Mouse (Mus musculus) mouse embryonic stem cell (cell line): ENCODE data around the gene Ercc4.

Experiments
- in situ Hi-C, 2 experiments: fragments of 300-500 bp; cut with MboI; formaldehyde crosslinking; loops; 1 replicate in 1 of 2; 3 replicates in 1 of 2; pipeline ENCODE4 v1.14.3; 2019 to 2020; ENCODE audit warnings: low sequenced_read_pairs in 2 of 2, low pct_unique_long_range_greater_than_20kb in 1 of 2, mixed read lengths in 1 of 2; ENCODE audit not compliant: unreplicated experiment in 1 of 2

Gene Ercc4

DNA sequence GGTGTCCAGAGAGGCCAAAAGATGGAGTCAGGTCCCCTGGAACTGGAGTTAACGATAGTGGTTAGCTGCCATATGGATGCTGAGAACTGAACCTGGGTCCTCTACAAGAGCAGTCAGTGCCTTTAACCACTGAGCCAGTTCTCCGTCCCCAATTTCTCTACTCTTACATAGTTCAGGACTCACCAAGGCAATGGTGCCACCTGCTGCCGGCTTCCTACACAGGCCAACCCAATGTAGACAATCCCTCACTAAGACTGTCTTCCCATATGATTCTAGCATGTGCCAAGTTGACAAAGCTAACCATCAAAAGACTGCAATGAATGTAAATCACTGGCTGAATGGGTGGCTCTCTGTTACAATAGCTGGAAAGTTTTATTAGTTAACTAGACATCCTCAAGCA lies 74.9 kb downstream of the Ercc4 start:
- in situ Hi-C loops: no loop called here

DNA sequence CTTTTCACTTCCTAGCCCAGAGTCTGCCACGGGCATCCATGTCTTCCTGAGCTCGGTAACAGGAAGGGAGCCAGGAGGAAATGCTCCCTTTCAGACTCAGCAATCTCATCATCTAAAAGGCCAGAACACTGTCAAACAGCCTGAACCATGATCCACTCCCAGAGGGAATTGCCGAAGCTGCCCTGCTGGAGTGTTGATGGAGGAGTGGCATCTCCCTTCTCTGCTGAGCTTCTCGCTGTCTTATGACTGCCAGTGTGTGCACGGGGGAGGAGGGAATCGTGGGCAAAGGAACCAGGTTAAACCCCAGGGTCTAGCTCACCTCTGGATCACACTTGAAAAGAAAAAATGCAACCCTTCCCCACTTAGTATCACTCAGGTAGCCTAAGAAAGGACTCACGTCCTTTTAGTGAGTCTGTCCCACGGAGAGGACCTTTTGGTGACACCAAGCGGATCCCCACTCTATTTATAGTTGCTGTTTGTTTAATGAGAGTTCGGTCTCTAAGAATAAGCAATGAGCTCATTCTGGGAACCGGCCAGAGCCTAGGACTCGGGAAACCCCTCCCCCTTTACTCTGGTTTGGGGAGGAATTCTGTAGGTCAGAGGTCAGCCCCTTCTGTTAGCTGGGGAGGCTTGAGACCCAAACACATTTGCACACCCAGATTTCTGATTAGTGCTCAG lies 80.1 kb downstream of the Ercc4 start:
- in situ Hi-C loops: no loop called here

DNA sequence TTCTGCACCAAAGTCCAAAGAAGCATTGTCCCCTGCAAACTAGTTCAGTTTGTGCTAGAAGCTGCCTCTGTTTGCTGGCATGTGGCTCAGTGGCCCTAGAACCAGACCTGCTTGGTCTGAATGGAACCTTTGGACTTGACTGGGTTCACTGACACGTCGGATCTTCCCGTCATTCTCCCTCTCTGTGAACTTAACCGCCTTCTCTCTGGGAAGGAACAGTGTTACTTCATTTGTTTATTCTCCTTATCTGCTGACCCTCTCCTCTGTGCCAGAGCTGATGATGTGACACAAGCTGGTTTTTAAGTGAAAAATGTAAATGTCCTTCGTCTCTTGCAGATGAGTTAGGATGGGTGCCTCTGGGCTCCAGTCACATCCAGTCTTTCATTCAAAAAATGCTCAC lies 81.0 kb downstream of the Ercc4 start:
- in situ Hi-C loops: no loop called here

DNA sequence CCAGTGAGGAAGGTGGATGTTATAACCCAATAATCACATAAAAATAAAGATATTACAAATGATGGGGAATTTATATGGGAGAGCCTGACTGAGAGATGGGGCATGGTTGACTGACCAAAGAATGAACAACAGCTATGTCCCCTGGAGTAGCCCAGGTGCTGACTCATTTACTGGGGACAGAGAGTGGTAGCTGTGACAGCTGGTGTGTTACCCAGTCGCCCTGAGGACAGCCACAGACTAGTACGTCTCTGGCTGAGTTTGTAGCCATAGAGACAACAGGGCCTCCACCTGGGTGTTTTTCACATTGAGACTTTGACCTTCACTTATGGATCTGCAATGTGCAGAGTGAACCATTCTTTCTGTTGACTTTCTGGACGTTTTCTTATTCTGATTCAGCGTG lies 81.7 kb downstream of the Ercc4 start:
- in situ Hi-C loops: no loop called here

DNA sequence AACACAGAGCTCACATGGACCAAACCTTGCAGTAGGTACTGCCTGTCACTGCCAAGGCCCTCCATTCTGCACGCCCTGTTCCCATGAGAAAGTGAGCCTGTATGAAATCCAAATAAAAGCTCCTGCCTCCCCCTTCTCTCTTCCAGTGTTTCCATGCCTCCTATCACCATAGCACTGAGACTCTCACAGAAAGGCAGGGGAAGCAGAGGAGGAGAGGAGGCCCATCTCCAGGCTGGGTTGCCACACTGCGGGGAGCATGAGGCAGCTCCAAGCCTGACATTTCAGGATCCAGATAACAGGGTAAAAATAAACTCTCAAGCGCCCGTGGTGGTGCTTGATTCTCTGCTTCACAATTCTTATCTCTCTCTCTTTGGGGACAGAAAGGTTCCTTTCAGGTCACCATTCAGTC lies 84.2 kb downstream of the Ercc4 start:
- in situ Hi-C loops: no loop called here

DNA sequence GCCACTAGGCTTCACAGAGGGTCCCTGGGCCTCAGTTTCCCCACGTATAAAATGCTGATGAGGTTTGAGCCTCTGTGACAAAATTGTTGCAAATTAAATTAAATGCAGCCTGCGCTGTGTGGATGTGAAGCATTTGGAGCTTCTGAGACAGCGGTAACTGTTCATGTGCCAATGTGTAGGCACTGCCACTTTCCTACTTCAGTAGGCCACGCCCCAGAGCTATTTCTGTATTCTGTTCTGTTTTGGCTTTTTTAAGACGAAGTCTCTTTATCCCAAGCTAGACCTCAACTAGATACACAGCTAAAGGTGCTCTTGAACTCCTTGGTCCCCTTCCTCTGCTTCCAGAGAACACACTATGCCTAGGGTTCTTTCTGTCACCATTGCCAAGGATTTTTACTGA lies 85.4 kb downstream of the Ercc4 start:
- in situ Hi-C loops: no loop called here

DNA sequence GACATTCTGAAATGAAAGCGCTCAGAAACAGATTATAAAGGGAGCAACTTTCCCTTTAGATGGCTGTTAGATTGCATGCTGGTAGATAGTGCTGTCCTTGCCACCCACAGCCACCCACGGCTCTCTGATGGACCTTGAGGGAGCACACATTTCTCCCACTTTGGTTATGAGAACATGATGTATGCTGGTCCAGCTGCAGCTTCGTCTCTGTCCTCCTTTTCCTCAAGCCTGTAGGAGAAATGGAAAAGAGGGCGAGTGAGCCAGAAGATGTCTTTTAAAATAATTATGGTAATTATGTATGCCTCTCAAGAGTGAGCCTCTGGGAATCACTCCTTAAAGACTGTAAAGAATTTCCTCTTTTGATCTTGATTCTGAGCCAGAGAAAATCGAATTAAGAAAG lies 87.1 kb downstream of the Ercc4 start:
- in situ Hi-C loops: no loop called here

DNA sequence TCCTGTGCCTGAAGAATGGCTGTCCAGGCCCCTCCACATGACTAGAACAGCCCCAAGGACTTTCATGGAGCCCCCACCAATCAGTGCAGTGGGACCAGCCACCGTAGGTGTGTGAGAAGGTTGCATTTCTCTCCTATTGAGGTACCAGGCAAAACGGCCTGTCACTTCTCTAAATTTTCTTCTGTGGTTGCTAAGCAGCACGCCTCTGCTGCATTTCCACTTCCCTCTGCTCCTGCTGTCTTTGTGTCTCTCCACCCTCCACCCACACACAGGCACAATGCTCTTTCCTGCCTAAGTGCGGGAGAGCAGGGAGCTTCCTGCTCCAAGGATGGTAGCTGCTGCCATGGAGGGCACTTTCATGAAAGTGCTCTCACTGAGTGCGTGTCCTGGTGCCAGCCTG lies 87.8 kb downstream of the Ercc4 start:
- in situ Hi-C loops: no loop called here

DNA sequence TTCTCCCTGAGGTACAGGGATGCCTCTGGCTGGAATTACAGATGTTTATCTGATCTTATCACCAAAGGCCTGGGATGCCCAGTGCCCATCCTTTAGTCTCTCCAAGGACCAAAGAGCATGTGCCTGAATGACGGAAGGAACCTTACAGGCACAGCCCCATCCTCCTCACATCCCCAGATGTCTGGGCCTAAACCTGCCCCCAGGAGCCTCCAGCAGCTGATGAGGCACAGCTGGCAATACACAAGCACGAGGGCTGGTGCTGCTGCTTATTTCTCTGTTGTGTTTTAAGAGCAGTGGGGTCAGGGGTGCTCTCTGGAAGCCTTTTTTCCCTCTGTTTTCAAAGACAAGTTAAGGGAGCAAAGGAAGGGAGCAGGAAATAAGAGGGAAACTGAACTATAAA lies 89.7 kb downstream of the Ercc4 start:
- in situ Hi-C loops: no loop called here
